Mouse (Mus musculus): Measurements from ENCODE around the gene Cdca5. TPM values are rescaled to one million over a fixed set of nuclear protein-coding genes. Genes with fewer than 3 reads are reported as not detected.

The Cdca5 gene
- polyA plus RNA-seq, 2 experiments = 23.3 to 27.9 TPM

- peak overlapping the region; percentile 83 for H3K4me3 ChIP-seq (replicated peaks; ENCODE audit: low read length)
- WGBS = under 1% methylated on average over 36 of the region's 44 CpGs
- no peaks in the 10 kb centered on the region for H3K27me3 ChIP-seq (ENCODE audit: control insufficient read depth, insufficient read depth, low read length)
- TF ChIP-seq POLR2A (IDR thresholded peaks at IDR 0.05; ENCODE audit: borderline replicate concordance, extremely low read depth, insufficient read depth, insufficient read length) = no peak
- H3K27ac ChIP-seq (replicated peaks; ENCODE audit: low read depth, low read length) = peak overlapping the region; percentile 91
- H3K4me1 ChIP-seq (ENCODE audit: control insufficient read depth, insufficient read depth, low read length) = peaks cover 24% of the 10 kb centered on the region
- H3K9ac ChIP-seq (ENCODE audit: low read depth, low read length, severe bottlenecking) = peak overlapping the region; percentile 90
- DNase-seq (ENCODE audit: low spot score) = no peak
- peak overlapping the region; percentile 98 for H3K4me2 ChIP-seq (replicated peaks; ENCODE audit: low read depth, low read length, severe bottlenecking)
- H3K36me3 ChIP-seq (ENCODE audit: control insufficient read depth, insufficient read depth, low read length) = peaks cover 18% of the 10 kb centered on the region; the same call in 1 of the 2 replicates
- H3K9me3 ChIP-seq (ENCODE audit: control insufficient read depth, low read length) = no peaks in the 10 kb centered on the region
- no peak for ATAC-seq (ENCODE audit: low FRiP score, low read depth)
Measured at GRCm38 (mm10) chr19:6061641-6062302, 23.0 kb upstream of the Cdca5 start.

GRCm38 (mm10) chr19:6062418-6062817, 22.4 kb upstream of the Cdca5 start:
- peaks cover 18% of the 10 kb centered on the region; the same call in 1 of the 2 replicates for H3K36me3 ChIP-seq (ENCODE audit: control insufficient read depth, insufficient read depth, low read length)
- 67% methylated on average over 5 of the region's 5 CpGs for WGBS
- peak overlapping the region; percentile 83 for H3K4me3 ChIP-seq (replicated peaks; ENCODE audit: low read length)
- H3K9ac ChIP-seq (ENCODE audit: low read depth, low read length, severe bottlenecking) = peak overlapping the region; percentile 90
- no peaks in the 10 kb centered on the region for H3K9me3 ChIP-seq (ENCODE audit: control insufficient read depth, low read length)
- peak overlapping the region; percentile 98 for H3K4me2 ChIP-seq (replicated peaks; ENCODE audit: low read depth, low read length, severe bottlenecking)
- H3K27me3 ChIP-seq (ENCODE audit: control insufficient read depth, insufficient read depth, low read length) = no peaks in the 10 kb centered on the region
- ATAC-seq (ENCODE audit: low FRiP score, low read depth) (no peak), DNase-seq (ENCODE audit: low spot score) (no peak)
- peaks cover 26% of the 10 kb centered on the region for H3K4me1 ChIP-seq (ENCODE audit: control insufficient read depth, insufficient read depth, low read length)
- no peak for TF ChIP-seq POLR2A (IDR thresholded peaks at IDR 0.05; ENCODE audit: borderline replicate concordance, extremely low read depth, insufficient read depth, insufficient read length)
- H3K27ac ChIP-seq (replicated peaks; ENCODE audit: low read depth, low read length) = no peak overlapping the region

GRCm38 (mm10) chr19:6063081-6063480, 21.7 kb upstream of the Cdca5 start:
- ATAC-seq (ENCODE audit: low FRiP score, low read depth) (no peak), DNase-seq (ENCODE audit: low spot score) (no peak)
- H3K4me2 ChIP-seq (replicated peaks; ENCODE audit: low read depth, low read length, severe bottlenecking) = no peak overlapping the region
- TF ChIP-seq POLR2A (IDR thresholded peaks at IDR 0.05; ENCODE audit: borderline replicate concordance, extremely low read depth, insufficient read depth, insufficient read length) = no peak
- H3K4me3 ChIP-seq (replicated peaks; ENCODE audit: low read length) = no peak overlapping the region
- no peaks in the 10 kb centered on the region for H3K9me3 ChIP-seq (ENCODE audit: control insufficient read depth, low read length)
- H3K27me3 ChIP-seq (ENCODE audit: control insufficient read depth, insufficient read depth, low read length) = no peaks in the 10 kb centered on the region
- H3K36me3 ChIP-seq (ENCODE audit: control insufficient read depth, insufficient read depth, low read length) = peaks cover 18% of the 10 kb centered on the region; the same call in 1 of the 2 replicates
- 92% methylated on average over 6 of the region's 6 CpGs for WGBS
- no peak overlapping the region for H3K27ac ChIP-seq (replicated peaks; ENCODE audit: low read depth, low read length)
- peaks cover 29% of the 10 kb centered on the region for H3K4me1 ChIP-seq (ENCODE audit: control insufficient read depth, insufficient read depth, low read length)
- H3K9ac ChIP-seq (ENCODE audit: low read depth, low read length, severe bottlenecking) = 0 out of 2 replicates have a peak overlapping the region, but pooled peaks have one; percentile 90

- no peaks in the 10 kb centered on the region for H3K9me3 ChIP-seq (ENCODE audit: control insufficient read depth, low read length)
- 35% methylated on average over 5 of the region's 5 CpGs for WGBS
- TF ChIP-seq POLR2A (IDR thresholded peaks at IDR 0.05; ENCODE audit: borderline replicate concordance, extremely low read depth, insufficient read depth, insufficient read length) = no peak
Measured at GRCm38 (mm10) chr19:6066571-6066970, 18.2 kb upstream of the Cdca5 start.

GRCm38 (mm10) chr19:6067011-6067723, 17.6 kb upstream of the Cdca5 start:
- H3K27ac ChIP-seq (replicated peaks; ENCODE audit: low read depth, low read length) = peak overlapping the region; percentile 26; the same call in 1 of the 2 replicates
- TF ChIP-seq POLR2A (IDR thresholded peaks at IDR 0.05; ENCODE audit: borderline replicate concordance, extremely low read depth, insufficient read depth, insufficient read length) = no peak
- peak overlapping the region; percentile 78 for H3K4me2 ChIP-seq (replicated peaks; ENCODE audit: low read depth, low read length, severe bottlenecking)
- no peaks in the 10 kb centered on the region for H3K9me3 ChIP-seq (ENCODE audit: control insufficient read depth, low read length)
- H3K4me1 ChIP-seq (ENCODE audit: control insufficient read depth, insufficient read depth, low read length) = peaks cover 21% of the 10 kb centered on the region
- peaks cover 32% of the 10 kb centered on the region for H3K36me3 ChIP-seq (ENCODE audit: control insufficient read depth, insufficient read depth, low read length)
- ATAC-seq (ENCODE audit: low FRiP score, low read depth) (peak; percentile 53), DNase-seq (ENCODE audit: low spot score) (peak; percentile 73)
- peak overlapping the region; percentile 46 for H3K4me3 ChIP-seq (replicated peaks; ENCODE audit: low read length)
- H3K9ac ChIP-seq (ENCODE audit: low read depth, low read length, severe bottlenecking) = peak overlapping the region; percentile 46
- H3K27me3 ChIP-seq (ENCODE audit: control insufficient read depth, insufficient read depth, low read length) = no peaks in the 10 kb centered on the region
- WGBS = under 1% methylated on average over 28 of the region's 30 CpGs

More at GRCm38 (mm10) chr19:6066571-6066970, 18.2 kb upstream of the Cdca5 start:
- H3K27ac ChIP-seq (replicated peaks; ENCODE audit: low read depth, low read length) = no peak overlapping the region
- H3K36me3 ChIP-seq (ENCODE audit: control insufficient read depth, insufficient read depth, low read length) = peaks cover 32% of the 10 kb centered on the region
- ATAC-seq (ENCODE audit: low FRiP score, low read depth) (no peak), DNase-seq (ENCODE audit: low spot score) (no peak)
- H3K9ac ChIP-seq (ENCODE audit: low read depth, low read length, severe bottlenecking) = peak overlapping the region; percentile 46
- H3K4me1 ChIP-seq (ENCODE audit: control insufficient read depth, insufficient read depth, low read length) = peaks cover 23% of the 10 kb centered on the region
- no peaks in the 10 kb centered on the region for H3K27me3 ChIP-seq (ENCODE audit: control insufficient read depth, insufficient read depth, low read length)
- H3K4me3 ChIP-seq (replicated peaks; ENCODE audit: low read length) = peak overlapping the region; percentile 46
- H3K4me2 ChIP-seq (replicated peaks; ENCODE audit: low read depth, low read length, severe bottlenecking) = peak overlapping the region; percentile 78
